Mouse (Mus musculus) stomach, embryonic 16.5 days (tissue): ENCODE results near the gene Wrnip1. TPM values are rescaled to one million over a fixed set of nuclear protein-coding genes. Genes with fewer than 3 reads are reported as not detected.

Experiments used
- ATAC-seq: fragments of 200-750 bp; cut with Nextera tagmentation; 2 replicates; pipeline ENCODE4 v1.8.0; 2017; ENCODE audit warnings: moderate number of reproducible peaks, moderate TSS enrichment; ENCODE audit not compliant: insufficient read depth, low FRiP score
- H3K27ac ChIP-seq: fragments of 300-500 bp; sonication (generic); 2 replicates; pipeline ENCODE4 v1.5.1; 2014; ENCODE audit warnings: low read length
- H3K27me3 ChIP-seq: fragments of 300-500 bp; sonication (generic); 2 replicates; pipeline ENCODE4 v1.6.1; 2014; ENCODE audit warnings: low read length, control low read depth, mixed read lengths; ENCODE audit not compliant: control insufficient read depth, insufficient read depth
- H3K36me3 ChIP-seq: fragments of 300-500 bp; sonication (generic); 2 replicates; pipeline ENCODE4 v1.6.1; 2014; ENCODE audit warnings: low read length; ENCODE audit not compliant: control insufficient read depth, insufficient read depth
- H3K4me1 ChIP-seq: fragments of 300-500 bp; sonication (generic); 2 replicates; pipeline ENCODE4 v1.6.1; 2014; ENCODE audit warnings: low read length, control low read depth, mixed read lengths; ENCODE audit not compliant: control insufficient read depth, insufficient read depth
- H3K4me2 ChIP-seq: fragments of 300-500 bp; sonication (generic); 2 replicates; pipeline ENCODE4 v1.6.1; 2014; ENCODE audit warnings: low read depth, low read length, mixed read lengths
- H3K4me3 ChIP-seq: fragments of 300-500 bp; sonication (generic); replicated peaks from 2 replicates; pipeline ENCODE4 v1.5.1; 2014; ENCODE audit warnings: mild to moderate bottlenecking, low read length
- H3K9ac ChIP-seq: fragments of 300-500 bp; sonication (generic); 2 replicates; pipeline ENCODE4 v1.6.1; 2014; ENCODE audit warnings: low read length
- H3K9me3 ChIP-seq: fragments of 300-500 bp; sonication (generic); replicated peaks from 2 replicates; pipeline ENCODE4 v1.6.1; 2016; ENCODE audit warnings: low read length, control low read depth; ENCODE audit not compliant: control insufficient read depth
- WGBS: fragments of 180-500 bp; shearing (Covaris S2); extraction: QIAGEN DNeasy Blood & Tissue Kit; methylation state at CpG from one replicate; pipeline ENCODE4 v1.1.7; 2014; 5-methylcytosine and 5-hydroxymethylcytosine counted together
- polyA plus RNA-seq: library from polyadenylated mRNA; unstranded; fragments of >200 nt; fragmentation: Nextera tagmentation; extraction: Ambion mirVana; gene quantifications from 2 replicates; pipeline ENCODE4 v1.2.1, GENCODE M21; 2015

Gene Wrnip1
- polyA plus RNA-seq, 1 experiment from 2014 or later = 12.7 TPM

GRCm38 (mm10) chr13:32824377-32825330, 22.8 kb downstream of the Wrnip1 start:
- Histone ChIP-seq H3K27me3 (no peaks in the 10 kb centered on the region), H3K4me2 (no peak overlapping the region), H3K27ac (no peak overlapping the region), H3K4me1 (no peaks in the 10 kb centered on the region), H3K9me3 (no peaks in the 10 kb centered on the region), H3K9ac (no peak overlapping the region), H3K36me3 (peaks cover 12% of the 10 kb centered on the region; the same call in 1 of the 2 replicates), H3K4me3 (no peak overlapping the region)
- ATAC-seq = 0 out of 2 replicates have a peak, but pooled peaks have one; percentile 13
- 71% methylated on average over 6 of the region's 6 CpGs for WGBS

- WGBS = 92% methylated on average over 8 of the region's 8 CpGs
Observed at GRCm38 (mm10) chr13:32825546-32825945, 23.7 kb downstream of the Wrnip1 start.

GRCm38 (mm10) chr13:32827111-32827822, 25.4 kb downstream of the Wrnip1 start:
- no peaks in the 10 kb centered on the region for H3K27me3 ChIP-seq
- no peak for ATAC-seq
- WGBS = 73% methylated on average over 3 of the region's 3 CpGs

More at GRCm38 (mm10) chr13:32825546-32825945, 23.7 kb downstream of the Wrnip1 start:
- no peak for ATAC-seq
- Histone ChIP-seq H3K4me1 (no peaks in the 10 kb centered on the region), H3K27me3 (no peaks in the 10 kb centered on the region), H3K9me3 (no peaks in the 10 kb centered on the region), H3K27ac (no peak overlapping the region), H3K4me3 (no peak overlapping the region), H3K4me2 (no peak overlapping the region), H3K36me3 (0 out of 2 replicates have a peak, but pooled peaks cover 8% of the 10 kb centered on the region), H3K9ac (no peak overlapping the region)

GRCm38 (mm10) chr13:32827951-32828350, 26.1 kb downstream of the Wrnip1 start:
- no peak overlapping the region for H3K4me2 ChIP-seq
- no peak overlapping the region for H3K27ac ChIP-seq
- H3K4me1 ChIP-seq = peaks cover 6% of the 10 kb centered on the region; the same call in 1 of the 2 replicates
- no peaks in the 10 kb centered on the region for H3K36me3 ChIP-seq
- 0 out of 2 replicates have a peak, but pooled peaks have one; percentile 38 for ATAC-seq
- H3K9me3 ChIP-seq = no peaks in the 10 kb centered on the region
- 56% methylated on average over 4 of the region's 4 CpGs for WGBS
- no peak overlapping the region for H3K9ac ChIP-seq
- no peak overlapping the region for H3K4me3 ChIP-seq
- no peaks in the 10 kb centered on the region for H3K27me3 ChIP-seq

More at GRCm38 (mm10) chr13:32827111-32827822, 25.4 kb downstream of the Wrnip1 start:
- no peak overlapping the region for H3K9ac ChIP-seq
- H3K27ac ChIP-seq = no peak overlapping the region
- peaks cover 6% of the 10 kb centered on the region; the same call in 1 of the 2 replicates for H3K4me1 ChIP-seq
- no peaks in the 10 kb centered on the region for H3K9me3 ChIP-seq
- no peaks in the 10 kb centered on the region for H3K36me3 ChIP-seq
- no peak overlapping the region for H3K4me2 ChIP-seq
- H3K4me3 ChIP-seq = no peak overlapping the region

GRCm38 (mm10) chr13:32828886-32829285, 27.0 kb downstream of the Wrnip1 start:
- no peak overlapping the region for H3K27ac ChIP-seq
- no peak overlapping the region for H3K4me2 ChIP-seq
- no peaks in the 10 kb centered on the region for H3K27me3 ChIP-seq
- no peak overlapping the region for H3K4me3 ChIP-seq
- peaks cover 6% of the 10 kb centered on the region; the same call in 1 of the 2 replicates for H3K4me1 ChIP-seq
- no peak for ATAC-seq
- no peak overlapping the region for H3K9ac ChIP-seq
- WGBS = 74% methylated on average over 4 of the region's 4 CpGs
- no peaks in the 10 kb centered on the region for H3K36me3 ChIP-seq
- no peaks in the 10 kb centered on the region for H3K9me3 ChIP-seq

GRCm38 (mm10) chr13:32831505-32832273, 29.9 kb downstream of the Wrnip1 start:
- H3K4me3 ChIP-seq = no peak overlapping the region
- no peak for ATAC-seq
- no peaks in the 10 kb centered on the region for H3K36me3 ChIP-seq
- H3K27ac ChIP-seq = no peak overlapping the region
- peaks cover 6% of the 10 kb centered on the region; the same call in 1 of the 2 replicates for H3K4me1 ChIP-seq
- no peaks in the 10 kb centered on the region for H3K9me3 ChIP-seq
- H3K9ac ChIP-seq = no peak overlapping the region
- H3K4me2 ChIP-seq = no peak overlapping the region
- H3K27me3 ChIP-seq = no peaks in the 10 kb centered on the region
- WGBS = 64% methylated on average over 3 of the region's 3 CpGs

- H3K27ac ChIP-seq = no peak overlapping the region
- H3K9ac ChIP-seq = no peak overlapping the region
- no peaks in the 10 kb centered on the region for H3K36me3 ChIP-seq
- no peaks in the 10 kb centered on the region for H3K27me3 ChIP-seq
- H3K4me3 ChIP-seq = no peak overlapping the region
- no peaks in the 10 kb centered on the region for H3K9me3 ChIP-seq
- peaks cover 6% of the 10 kb centered on the region; the same call in 1 of the 2 replicates for H3K4me1 ChIP-seq
- no peak overlapping the region for H3K4me2 ChIP-seq
- no peak for ATAC-seq
- 57% methylated on average over 3 of the region's 3 CpGs for WGBS
Observed at GRCm38 (mm10) chr13:32832776-32833175, 30.9 kb downstream of the Wrnip1 start.

GRCm38 (mm10) chr13:32833237-32833636, 31.4 kb downstream of the Wrnip1 start:
- no peaks in the 10 kb centered on the region for H3K36me3 ChIP-seq
- H3K9me3 ChIP-seq = no peaks in the 10 kb centered on the region
- no peak overlapping the region for H3K9ac ChIP-seq
- ATAC-seq = no peak
- H3K4me1 ChIP-seq = peaks cover 6% of the 10 kb centered on the region; the same call in 1 of the 2 replicates
- no peaks in the 10 kb centered on the region for H3K27me3 ChIP-seq
- H3K4me2 ChIP-seq = no peak overlapping the region
- H3K4me3 ChIP-seq = no peak overlapping the region
- H3K27ac ChIP-seq = no peak overlapping the region
- WGBS = 68% methylated on average over 6 of the region's 6 CpGs
